Mouse (Mus musculus): Measurements from ENCODE around the gene Fam120a.

The Fam120a gene

GRCm38 (mm10) chr13:48965559-48966525, 2.0 kb downstream of the Fam120a start:
- peak; percentile 62 to 76 for DNase-seq (ENCODE audit: low spot score in 2 of 2)

GRCm38 (mm10) chr13:48964850-48965249, 3.0 kb downstream of the Fam120a start:
- DNase-seq (ENCODE audit: low spot score in 2 of 2): no peak

GRCm38 (mm10) chr13:48963111-48963510, 4.7 kb downstream of the Fam120a start:
- DNase-seq (ENCODE audit: low spot score in 2 of 2): no peak

GRCm38 (mm10) chr13:48962519-48962918, 5.3 kb downstream of the Fam120a start:
- DNase-seq (ENCODE audit: low spot score in 2 of 2): no peak

GRCm38 (mm10) chr13:48958608-48959007, 9.2 kb downstream of the Fam120a start:
- no peak for DNase-seq (ENCODE audit: low spot score in 2 of 2)

GRCm38 (mm10) chr13:48954825-48955224, 13.0 kb downstream of the Fam120a start:
- DNase-seq (ENCODE audit: low spot score in 2 of 2): no peak

GRCm38 (mm10) chr13:48950600-48951241, 17.1 kb downstream of the Fam120a start:
- no peak for DNase-seq (ENCODE audit: low spot score in 2 of 2)

GRCm38 (mm10) chr13:48948951-48949350, 18.9 kb downstream of the Fam120a start:
- no peak for DNase-seq (ENCODE audit: low spot score in 2 of 2)

GRCm38 (mm10) chr13:48944571-48944970, 23.2 kb downstream of the Fam120a start:
- DNase-seq (ENCODE audit: low spot score in 2 of 2): no peak

- no peak for DNase-seq (ENCODE audit: low spot score in 2 of 2)
Observed at GRCm38 (mm10) chr13:48942471-48942870, 25.3 kb downstream of the Fam120a start.

GRCm38 (mm10) chr13:48941773-48942172, 26.0 kb downstream of the Fam120a start:
- DNase-seq (ENCODE audit: low spot score in 2 of 2): no peak

- DNase-seq (ENCODE audit: low spot score in 2 of 2): peak in 1 of 2 experiments; percentile 29
Observed at GRCm38 (mm10) chr13:48934597-48934996, 33.2 kb downstream of the Fam120a start.

- DNase-seq (ENCODE audit: low spot score in 2 of 2): no peak
Observed at GRCm38 (mm10) chr13:48932692-48933091, 35.1 kb downstream of the Fam120a start.

GRCm38 (mm10) chr13:48931687-48932086, 36.1 kb downstream of the Fam120a start:
- no peak for DNase-seq (ENCODE audit: low spot score in 2 of 2)

- no peak for DNase-seq (ENCODE audit: low spot score in 2 of 2)
Observed at GRCm38 (mm10) chr13:48931232-48931631, 36.6 kb downstream of the Fam120a start.

- no peak for DNase-seq (ENCODE audit: low spot score in 2 of 2)
Observed at GRCm38 (mm10) chr13:48929535-48930110, 38.2 kb downstream of the Fam120a start.

GRCm38 (mm10) chr13:48927609-48928008, 40.2 kb downstream of the Fam120a start:
- DNase-seq (ENCODE audit: low spot score in 2 of 2): no peak

- no peak for DNase-seq (ENCODE audit: low spot score in 2 of 2)
Observed at GRCm38 (mm10) chr13:48922712-48923111, 45.1 kb downstream of the Fam120a start.

- no peak for DNase-seq (ENCODE audit: low spot score in 2 of 2)
Observed at GRCm38 (mm10) chr13:48921256-48921655, 46.6 kb downstream of the Fam120a start.

GRCm38 (mm10) chr13:48919756-48920415, 47.9 kb downstream of the Fam120a start:
- peak in 1 of 2 experiments; percentile 33 for DNase-seq (ENCODE audit: low spot score in 2 of 2)

- no peak for DNase-seq (ENCODE audit: low spot score in 2 of 2)
Observed at GRCm38 (mm10) chr13:48917113-48917599, 50.7 kb downstream of the Fam120a start.

- no peak for DNase-seq (ENCODE audit: low spot score in 2 of 2)
Observed at GRCm38 (mm10) chr13:48913680-48914079, 54.1 kb downstream of the Fam120a start.

Measured in frontal cortex, postnatal 36 days (tissue).